Mouse (Mus musculus) G1E (cell line): ENCODE measurements around the gene Snx33.

Source experiments
- CTCF ChIP-seq: IDR thresholded peaks from 2 replicates; pipeline ENCODE4 v1.5.1; 2012; ENCODE audit warnings: low read depth, low read length, inconsistent platforms, mixed read lengths
- GATA1 ChIP-seq: IDR thresholded peaks from 2 replicates; pipeline ENCODE4 v1.6.1; 2012; ENCODE audit warnings: borderline replicate concordance, low read length, inconsistent platforms, mixed read lengths
- GATA2 ChIP-seq: IDR thresholded peaks from 2 replicates; pipeline ENCODE4 v1.6.1; 2012; ENCODE audit warnings: low read depth, low read length, inconsistent platforms, borderline replicate concordance
- TAL1 ChIP-seq: conservative IDR thresholded peaks from 2 replicates; pipeline ENCODE4 v1.6.1; 2012; ENCODE audit warnings: low read depth, low read length, inconsistent platforms, mixed read lengths

GRCm38 (mm10) chr9:56917131-56917530, 11.0 kb downstream of the Snx33 start:
- no peak for TF ChIP-seq CTCF
- no peak for TF ChIP-seq GATA1
- no peak for TF ChIP-seq TAL1
- no peak for TF ChIP-seq GATA2
